Mouse (Mus musculus) liver, embryonic 13.5 days (tissue): ENCODE data around the gene Tcea2. TPM values are rescaled to one million over a fixed set of nuclear protein-coding genes. Genes with fewer than 3 reads are reported as not detected.
A peak's percentile ranks its signal among the peaks of the same experiment; 100 is the strongest.

Source experiments
- ATAC-seq: fragments of 200-750 bp; cut with Nextera tagmentation; 2 replicates; pipeline ENCODE4 v1.8.0; 2017; ENCODE audit warnings: low read depth, mild to moderate bottlenecking, moderate number of reproducible peaks, moderate library complexity
- DNase-seq: peaks from one replicate; pipeline ENCODE4 v3.0.0; 2022
- H3K27ac ChIP-seq: fragments of 300-500 bp; sonication (generic); 2 replicates; pipeline ENCODE4 v1.5.1; 2015; ENCODE audit warnings: moderate library complexity, mild to moderate bottlenecking, inconsistent platforms
- H3K27me3 ChIP-seq: fragments of 300-500 bp; sonication (generic); 2 replicates; pipeline ENCODE4 v1.6.1; 2015; ENCODE audit warnings: mild to moderate bottlenecking, inconsistent platforms
- H3K36me3 ChIP-seq: fragments of 300-500 bp; sonication (generic); 2 replicates; pipeline ENCODE4 v1.6.1; 2015; ENCODE audit warnings: mild to moderate bottlenecking, inconsistent platforms
- H3K4me1 ChIP-seq: fragments of 300-500 bp; sonication (generic); replicated peaks from 2 replicates; pipeline ENCODE4 v1.6.1; 2015; ENCODE audit warnings: inconsistent platforms
- H3K4me2 ChIP-seq: fragments of 300-500 bp; sonication (generic); 2 replicates; pipeline ENCODE4 v1.6.1; 2015; ENCODE audit warnings: inconsistent platforms, mild to moderate bottlenecking, moderate library complexity
- H3K4me3 ChIP-seq: fragments of 300-500 bp; sonication (generic); replicated peaks from 2 replicates; pipeline ENCODE4 v1.5.1; 2015; ENCODE audit warnings: mild to moderate bottlenecking, inconsistent platforms
- H3K9ac ChIP-seq: fragments of 300-500 bp; sonication (generic); 2 replicates; pipeline ENCODE4 v1.6.1; 2015; ENCODE audit warnings: mild to moderate bottlenecking, inconsistent platforms
- H3K9me3 ChIP-seq: fragments of 300-500 bp; sonication (generic); replicated peaks from 2 replicates; pipeline ENCODE4 v1.6.1; 2016; ENCODE audit warnings: inconsistent platforms
- WGBS: fragments of 180-500 bp; shearing (Covaris S2); methylation state at CpG from one replicate; pipeline ENCODE4 v1.1.7; 2015; ENCODE audit not compliant: insufficient replicate concordance; 5-methylcytosine and 5-hydroxymethylcytosine counted together
- polyA plus RNA-seq: library from polyadenylated mRNA; unstranded; fragments of >200 nt; fragmentation: Nextera tagmentation; extraction: Ambion mirVana; gene quantifications from 2 replicates; pipeline ENCODE4 v1.2.1, GENCODE M21; 2015

The Tcea2 gene
- polyA plus RNA-seq, 1 experiment from 2014 or later: 2.6 TPM

DNA sequence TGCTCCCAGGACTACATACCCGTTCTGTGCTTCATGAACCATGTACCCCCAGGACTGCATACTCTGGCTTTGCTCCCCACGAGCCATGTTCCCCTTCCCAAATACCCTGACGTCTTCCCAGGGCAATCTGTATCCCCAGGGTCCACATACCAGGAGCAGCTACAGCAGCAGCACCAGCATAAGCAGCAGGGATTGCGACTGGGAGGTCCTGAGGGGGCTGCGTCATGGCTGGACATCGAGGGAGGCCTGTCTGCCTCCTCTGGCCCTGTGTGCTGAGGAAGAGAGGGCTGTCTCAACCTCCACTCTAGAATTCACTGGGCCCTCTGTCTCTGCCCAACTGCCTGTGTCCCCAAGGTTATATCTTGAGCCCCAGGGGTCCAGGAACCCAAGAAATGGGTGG lies 11.0 kb downstream of the Tcea2 start:
- peak overlapping the region; percentile 28 for H3K4me3 ChIP-seq
- peaks cover 14% of the 10 kb centered on the region for H3K36me3 ChIP-seq
- peak overlapping the region; percentile 78 for H3K4me2 ChIP-seq
- 60% methylated on average over 6 of the region's 6 CpGs for WGBS
- no peak overlapping the region for H3K27ac ChIP-seq
- no peak for ATAC-seq
- DNase-seq: no peak
- 0 out of 2 replicates have a peak overlapping the region, but pooled peaks have one; percentile 13 for H3K9ac ChIP-seq
- H3K27me3 ChIP-seq: peaks cover 30% of the 10 kb centered on the region
- H3K4me1 ChIP-seq: peaks cover 30% of the 10 kb centered on the region
- H3K9me3 ChIP-seq: no peaks in the 10 kb centered on the region

- Histone ChIP-seq H3K4me1 (peaks cover 30% of the 10 kb centered on the region), H3K4me3 (peak overlapping the region; percentile 28), H3K27me3 (peaks cover 30% of the 10 kb centered on the region), H3K27ac (no peak overlapping the region), H3K9me3 (no peaks in the 10 kb centered on the region), H3K36me3 (peaks cover 13% of the 10 kb centered on the region), H3K4me2 (peak overlapping the region; percentile 78), H3K9ac (peak overlapping the region; percentile 13; the same call in 1 of the 2 replicates)
- DNase-seq (no peak), ATAC-seq (no peak)
- 37% methylated on average over 4 of the region's 4 CpGs for WGBS
Observed at GRCm38 (mm10) chr2:181691571-181691970, 11.5 kb downstream of the Tcea2 start.

GRCm38 (mm10) chr2:181692304-181692703 lies 12.2 kb downstream of the Tcea2 start:
- peak overlapping the region; percentile 78 for H3K4me2 ChIP-seq
- peaks cover 30% of the 10 kb centered on the region for H3K4me1 ChIP-seq
- H3K9ac ChIP-seq: 0 out of 2 replicates have a peak overlapping the region, but pooled peaks have one; percentile 62
- ATAC-seq (no peak), DNase-seq (no peak)
- no peak overlapping the region for H3K27ac ChIP-seq
- peaks cover 8% of the 10 kb centered on the region for H3K36me3 ChIP-seq
- peaks cover 30% of the 10 kb centered on the region for H3K27me3 ChIP-seq
- whole genome bisulfite sequencing: 64% methylated on average over 3 of the region's 3 CpGs
- H3K4me3 ChIP-seq: peak overlapping the region; percentile 61
- no peaks in the 10 kb centered on the region for H3K9me3 ChIP-seq

DNA sequence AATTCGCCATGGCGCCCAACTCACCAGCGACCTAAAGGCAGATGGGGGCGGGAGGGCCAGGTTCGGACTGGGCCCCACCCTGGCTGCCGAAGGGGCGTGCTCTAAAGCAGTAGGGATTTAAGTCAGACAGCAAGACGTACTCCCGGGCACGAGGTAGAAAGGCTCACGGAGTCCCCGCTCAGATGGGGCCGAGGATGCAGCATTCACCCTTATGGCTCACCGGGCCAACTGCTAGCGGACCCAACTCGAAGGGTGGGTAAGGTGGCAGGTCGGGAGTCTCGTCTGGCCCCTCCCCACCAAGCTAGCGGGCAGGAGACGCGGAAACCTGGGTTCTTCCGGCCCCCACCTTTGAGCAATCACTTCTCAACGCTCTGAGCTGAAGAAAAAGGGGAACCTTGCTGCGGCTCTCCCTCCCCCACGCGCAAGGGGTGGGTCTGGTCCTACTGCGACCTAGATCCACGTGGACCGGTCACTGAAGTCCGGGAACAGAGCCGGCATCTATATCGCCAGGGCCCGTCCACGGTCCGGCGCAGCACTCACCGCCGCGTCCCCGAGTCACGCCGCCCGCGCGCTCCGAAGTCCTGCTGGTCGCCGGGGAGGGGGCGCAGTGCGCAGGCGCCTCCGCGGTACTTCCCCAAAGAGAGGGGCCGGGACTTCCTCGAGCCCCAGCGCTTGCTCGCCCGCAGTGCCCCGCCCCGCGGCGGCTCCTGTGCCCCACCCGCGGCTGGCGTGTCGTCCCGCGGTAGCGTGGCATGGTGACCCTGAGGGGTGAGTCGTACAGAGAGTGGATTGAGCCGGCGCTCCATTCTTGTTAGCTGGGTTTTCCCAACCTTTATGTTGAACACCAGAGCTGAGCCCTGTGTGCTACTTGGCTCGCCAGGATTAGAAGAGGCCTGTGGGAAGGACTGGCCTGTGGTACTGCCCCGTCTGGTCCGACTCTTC lies 13.5 kb downstream of the Tcea2 start, which contains the start of gene Rgs19:
TSS of gene Rgs19 (minus strand) at position 639 of the 942 bp plus-strand sequence.
- Histone ChIP-seq H3K36me3 (peaks cover 8% of the 10 kb centered on the region), H3K27me3 (peaks cover 30% of the 10 kb centered on the region), H3K4me1 (peaks cover 30% of the 10 kb centered on the region), H3K4me2 (peak within 1 kb of the TSS; percentile 78), H3K9ac (peak within 1 kb of the TSS; percentile 62), H3K9me3 (no peaks in the 10 kb centered on the region), H3K4me3 (peak within 1 kb of the TSS; percentile 61), H3K27ac (peak within 1 kb of the TSS; percentile 34; the same call in 1 of the 2 replicates)
- WGBS: under 1% methylated on average over 75 of the region's 75 CpGs
- DNase-seq (peak; percentile 51), ATAC-seq (peak; percentile 63)

DNA sequence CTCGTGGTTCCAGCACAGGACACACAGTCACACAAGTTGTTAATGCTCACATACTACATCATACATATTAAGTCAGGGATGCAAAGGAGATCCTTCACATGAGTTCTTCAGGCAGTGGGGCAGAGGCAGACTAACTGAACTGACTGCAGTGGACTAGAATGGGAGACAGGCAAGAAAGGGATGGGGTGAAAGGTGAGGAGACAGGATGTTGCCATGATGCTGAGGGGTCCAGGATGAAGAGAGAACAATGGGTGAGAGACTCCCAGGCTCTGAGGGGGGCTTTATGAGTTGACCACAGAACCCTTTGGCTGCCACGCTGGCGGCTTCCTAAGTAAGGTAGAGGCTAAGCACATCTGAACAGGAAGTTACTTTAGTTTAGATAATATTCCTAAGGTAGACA lies 14.5 kb downstream of the Tcea2 start:
- WGBS: 56% methylated on average over 3 of the region's 3 CpGs
- no peak overlapping the region for H3K27ac ChIP-seq
- ATAC-seq: no peak

DNA sequence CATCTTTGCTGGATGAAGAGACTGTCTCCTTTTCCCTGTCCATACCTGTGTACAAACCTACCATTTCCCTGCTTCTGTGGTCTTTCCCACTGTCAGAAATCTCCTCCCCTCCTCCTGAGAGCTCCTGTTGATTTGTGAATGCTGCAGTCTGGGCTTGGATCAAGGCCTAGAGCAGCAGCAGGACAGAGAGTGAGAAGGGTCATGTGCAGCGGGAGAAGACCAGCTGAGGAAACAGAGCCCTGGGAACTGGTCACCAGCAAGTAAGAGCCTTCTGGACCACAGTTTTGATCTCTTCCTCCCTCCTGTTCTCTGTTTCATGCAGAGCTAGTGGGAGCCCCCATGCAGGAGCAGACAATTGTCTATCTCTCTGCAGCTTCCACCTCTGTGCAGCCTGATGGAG lies 15.7 kb downstream of the Tcea2 start:
- no peaks in the 10 kb centered on the region for H3K9me3 ChIP-seq
- no peak overlapping the region for H3K9ac ChIP-seq
- ATAC-seq: no peak
- H3K4me1 ChIP-seq: peaks cover 30% of the 10 kb centered on the region
- H3K36me3 ChIP-seq: no peaks in the 10 kb centered on the region
- no peak overlapping the region for H3K27ac ChIP-seq
- 57% methylated on average over 1 of the region's 1 CpGs for WGBS
- no peak for DNase-seq
- H3K4me3 ChIP-seq: no peak overlapping the region
- no peak overlapping the region for H3K4me2 ChIP-seq
- H3K27me3 ChIP-seq: peaks cover 30% of the 10 kb centered on the region

More for the DNA sequence above, 14.5 kb downstream of the Tcea2 start:
- H3K9ac ChIP-seq: no peak overlapping the region
- DNase-seq: no peak
- peaks cover under 1% of the 10 kb centered on the region; the same call in 1 of the 2 replicates for H3K36me3 ChIP-seq
- no peaks in the 10 kb centered on the region for H3K9me3 ChIP-seq
- H3K4me2 ChIP-seq: peak overlapping the region; percentile 78
- no peak overlapping the region for H3K4me3 ChIP-seq
- H3K27me3 ChIP-seq: peaks cover 30% of the 10 kb centered on the region
- peaks cover 30% of the 10 kb centered on the region for H3K4me1 ChIP-seq

- Histone ChIP-seq H3K4me2 (no peak overlapping the region), H3K36me3 (no peaks in the 10 kb centered on the region), H3K4me3 (no peak overlapping the region), H3K27ac (no peak overlapping the region), H3K4me1 (peaks cover 19% of the 10 kb centered on the region), H3K27me3 (peaks cover 30% of the 10 kb centered on the region), H3K9me3 (no peaks in the 10 kb centered on the region), H3K9ac (no peak overlapping the region)
- ATAC-seq (no peak), DNase-seq (no peak)
- WGBS: 74% methylated on average over 33 of the region's 33 CpGs
Observed at GRCm38 (mm10) chr2:181696801-181697420, 16.8 kb downstream of the Tcea2 start.

DNA sequence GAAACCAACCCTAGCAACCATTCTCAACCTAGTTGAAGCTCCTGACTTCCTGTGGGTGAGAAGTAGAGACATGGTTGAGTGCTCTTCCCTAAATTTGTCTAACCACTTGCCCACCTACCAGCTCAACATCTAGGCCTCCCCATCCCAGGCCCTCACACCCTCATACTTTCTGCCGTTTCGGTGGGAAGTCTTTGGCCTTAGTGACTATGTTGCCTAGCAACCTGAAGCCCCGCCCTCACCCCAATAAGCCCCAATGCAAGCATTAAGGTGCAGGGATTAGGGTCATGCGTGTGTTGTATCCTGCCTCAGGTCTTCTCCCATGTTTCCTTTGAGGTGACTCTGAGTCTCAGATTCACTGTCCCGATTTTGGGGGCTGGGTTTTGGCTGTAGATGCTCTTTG lies 18.1 kb downstream of the Tcea2 start, which contains the start of gene Lkaaear1:
TSS of gene Lkaaear1 (minus strand) at position 202 of the 400 bp plus-strand sequence.
- H3K4me1 ChIP-seq: peaks cover 5% of the 10 kb centered on the region
- DNase-seq (no peak), ATAC-seq (no peak)
- no peak within 1 kb of the TSS for H3K27ac ChIP-seq
- no peak within 1 kb of the TSS for H3K4me3 ChIP-seq
- no peak within 1 kb of the TSS for H3K9ac ChIP-seq
- H3K9me3 ChIP-seq: no peaks in the 10 kb centered on the region
- 46% methylated on average over 5 of the region's 5 CpGs for WGBS
- H3K36me3 ChIP-seq: no peaks in the 10 kb centered on the region
- H3K4me2 ChIP-seq: no peak within 1 kb of the TSS
- H3K27me3 ChIP-seq: peaks cover 24% of the 10 kb centered on the region

DNA sequence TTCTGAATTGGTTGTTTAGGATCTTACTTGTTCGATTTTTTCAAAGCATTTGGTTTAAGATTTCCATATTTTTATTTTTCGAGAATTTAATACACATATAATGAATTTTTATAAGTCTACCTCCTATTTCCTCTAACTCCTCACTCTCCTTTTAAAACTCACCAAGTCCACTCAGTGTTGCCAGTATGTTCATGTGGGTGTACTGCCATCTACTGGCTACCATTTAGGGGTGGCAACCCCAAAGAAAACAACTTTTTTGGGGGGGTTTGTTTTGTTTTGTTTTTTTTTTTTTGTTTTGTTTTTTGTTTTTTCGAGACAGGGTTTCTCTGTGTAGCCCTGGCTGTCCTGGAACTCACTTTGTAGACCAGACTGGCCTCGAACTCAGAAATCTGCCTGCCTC lies 26.6 kb downstream of the Tcea2 start:
- no peak for DNase-seq
- no peaks in the 10 kb centered on the region for H3K27me3 ChIP-seq
- WGBS: 19% methylated on average over 4 of the region's 4 CpGs
- no peak overlapping the region for H3K27ac ChIP-seq
- H3K4me2 ChIP-seq: no peak overlapping the region
- H3K9ac ChIP-seq: no peak overlapping the region
- H3K4me1 ChIP-seq: no peaks in the 10 kb centered on the region
- ATAC-seq: no peak
- H3K9me3 ChIP-seq: no peaks in the 10 kb centered on the region
- H3K36me3 ChIP-seq: no peaks in the 10 kb centered on the region
- H3K4me3 ChIP-seq: no peak overlapping the region

DNA sequence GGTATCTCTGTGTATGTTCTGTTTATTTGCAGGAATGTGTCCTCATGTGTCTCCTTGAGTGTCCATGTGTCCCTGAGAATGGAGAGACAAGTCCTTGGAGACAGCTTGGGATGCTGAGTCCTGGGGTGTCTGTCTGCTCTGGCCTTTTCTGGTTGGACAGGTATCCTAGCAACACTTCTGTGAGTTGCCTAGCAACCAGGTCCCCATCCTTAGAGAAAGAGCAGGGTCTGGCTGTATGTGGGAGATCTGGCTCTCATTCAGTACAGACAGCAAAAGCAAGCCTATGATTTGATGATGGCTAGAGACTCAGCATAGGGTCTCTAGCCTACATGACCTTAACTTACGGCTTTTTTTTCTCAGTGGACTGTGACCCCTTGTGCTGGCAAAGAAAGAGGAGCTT lies 33.6 kb downstream of the Tcea2 start:
- ATAC-seq (no peak), DNase-seq (no peak)
- Histone ChIP-seq H3K27ac (no peak overlapping the region), H3K9me3 (no peaks in the 10 kb centered on the region), H3K27me3 (no peaks in the 10 kb centered on the region), H3K4me1 (peaks cover 7% of the 10 kb centered on the region), H3K4me3 (no peak overlapping the region), H3K4me2 (no peak overlapping the region), H3K36me3 (no peaks in the 10 kb centered on the region), H3K9ac (no peak overlapping the region)
- 74% methylated on average over 1 of the region's 1 CpGs for WGBS

DNA sequence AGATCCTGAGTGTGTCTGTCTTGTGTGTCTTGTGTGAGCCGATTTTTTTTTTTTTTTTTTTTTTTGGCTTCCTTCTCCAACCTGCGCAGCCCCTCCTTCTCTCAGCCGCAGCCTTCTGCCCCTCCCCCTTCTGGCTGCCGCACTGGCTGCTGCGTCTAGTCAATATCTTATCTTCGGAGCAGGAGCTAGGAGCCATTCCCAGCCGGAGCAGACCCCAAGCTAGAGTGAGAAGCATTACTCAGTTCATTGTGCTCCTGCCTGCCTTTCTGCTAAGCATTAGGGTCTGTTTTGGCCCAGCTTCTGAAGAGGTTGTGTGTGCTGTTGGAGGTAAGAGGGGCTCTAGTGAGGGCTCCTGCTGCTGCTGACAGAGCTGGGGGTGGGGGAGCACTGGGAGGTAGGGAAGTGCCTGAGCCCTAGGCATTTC lies 34.8 kb downstream of the Tcea2 start, which contains the start of gene Oprl1:
TSS of gene Oprl1 (plus strand) at position 114 of the 424 bp plus-strand sequence.
- 1% methylated on average over 7 of the region's 7 CpGs for WGBS
- Histone ChIP-seq H3K4me3 (no peak within 1 kb of the TSS), H3K27ac (no peak within 1 kb of the TSS), H3K4me1 (peaks cover 7% of the 10 kb centered on the region), H3K9ac (no peak within 1 kb of the TSS), H3K4me2 (peak within 1 kb of the TSS; percentile 23), H3K9me3 (no peaks in the 10 kb centered on the region), H3K36me3 (no peaks in the 10 kb centered on the region), H3K27me3 (no peaks in the 10 kb centered on the region)
- DNase-seq (no peak), ATAC-seq (no peak)
